Mouse (Mus musculus): ENCODE data around the gene Fgf3.
"Not testable (repeated sequence)": the region's sequence is repeated elsewhere in the genome, so short reads cannot be mapped to it uniquely, and the experiment has no call there.

Fgf3 gene

DNA sequence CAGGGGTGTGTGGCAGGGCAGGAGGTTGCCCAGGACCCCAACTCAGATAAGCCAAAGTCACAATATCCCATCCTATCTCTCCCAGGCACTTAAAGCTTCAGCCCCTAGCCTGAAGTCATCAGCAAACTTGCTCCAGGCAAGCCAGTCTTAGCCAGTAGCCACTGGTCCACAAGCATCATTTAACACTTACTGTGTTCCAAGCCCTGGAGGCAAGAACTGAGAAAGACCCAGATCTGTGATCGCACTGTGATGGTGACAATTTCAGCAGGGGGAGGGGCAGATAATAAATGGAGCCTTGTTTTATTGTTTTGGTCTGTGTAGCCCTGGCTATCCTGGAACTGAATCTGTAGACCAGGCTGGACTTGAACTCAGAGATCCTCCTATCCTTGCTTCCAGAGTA is 20.8 kb downstream of the Fgf3 start:
- no peak for DNase-seq

DNA sequence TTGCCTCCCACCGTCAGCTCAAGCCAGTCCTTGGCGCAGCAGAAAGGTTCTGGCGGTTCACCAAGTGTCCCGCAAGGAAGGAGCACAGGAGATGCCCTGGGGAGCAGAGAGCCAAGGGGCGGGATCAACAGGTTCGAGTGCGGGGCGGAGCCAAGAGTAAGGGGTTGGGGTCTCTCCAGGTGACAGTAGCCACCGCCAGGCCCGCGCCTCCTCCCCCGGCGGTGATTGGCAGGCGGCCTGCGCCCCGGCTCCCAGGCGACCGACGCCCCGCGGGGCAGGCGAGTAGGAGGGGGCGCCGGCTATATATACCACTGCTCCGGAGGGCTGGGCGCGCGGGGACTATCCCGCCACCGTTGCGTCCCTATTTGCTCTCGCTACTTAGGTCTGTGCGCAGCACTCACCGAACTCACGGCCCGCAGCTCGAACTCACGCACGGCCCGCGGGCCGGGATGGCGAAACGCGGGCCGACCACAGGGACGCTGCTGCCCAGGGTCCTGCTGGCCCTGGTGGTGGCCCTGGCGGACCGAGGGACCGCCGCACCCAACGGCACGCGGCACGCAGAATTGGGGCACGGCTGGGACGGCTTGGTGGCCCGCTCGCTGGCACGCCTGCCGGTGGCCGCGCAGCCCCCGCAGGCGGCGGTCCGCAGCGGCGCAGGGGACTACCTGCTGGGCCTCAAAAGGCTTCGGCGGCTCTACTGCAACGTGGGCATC is 23.3 kb downstream of the Fgf3 start:
- DNase-seq = no peak

- no peak for DNase-seq
Measured at GRCm38 (mm10) chr7:144861769-144862070, 23.8 kb downstream of the Fgf3 start.

DNA sequence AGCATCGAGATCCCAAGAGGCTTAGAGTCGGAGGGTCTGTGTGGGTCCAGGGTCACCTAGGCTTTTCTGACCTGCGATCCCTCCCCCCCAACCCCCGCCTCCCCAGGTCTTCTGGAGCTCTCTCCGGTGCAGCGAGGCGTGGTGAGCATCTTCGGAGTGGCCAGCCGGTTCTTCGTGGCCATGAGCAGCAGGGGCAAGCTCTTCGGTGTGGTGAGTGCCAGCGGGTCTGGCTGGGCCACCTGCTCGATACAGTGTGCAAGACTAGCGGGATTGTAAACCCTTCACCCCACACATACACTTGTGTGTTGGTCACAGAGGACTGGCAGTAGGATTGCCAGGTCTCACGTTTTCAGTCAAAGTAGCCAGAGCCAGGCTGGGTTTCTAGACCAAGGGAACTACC is 24.2 kb downstream of the Fgf3 start:
- DNase-seq = no peak

DNA sequence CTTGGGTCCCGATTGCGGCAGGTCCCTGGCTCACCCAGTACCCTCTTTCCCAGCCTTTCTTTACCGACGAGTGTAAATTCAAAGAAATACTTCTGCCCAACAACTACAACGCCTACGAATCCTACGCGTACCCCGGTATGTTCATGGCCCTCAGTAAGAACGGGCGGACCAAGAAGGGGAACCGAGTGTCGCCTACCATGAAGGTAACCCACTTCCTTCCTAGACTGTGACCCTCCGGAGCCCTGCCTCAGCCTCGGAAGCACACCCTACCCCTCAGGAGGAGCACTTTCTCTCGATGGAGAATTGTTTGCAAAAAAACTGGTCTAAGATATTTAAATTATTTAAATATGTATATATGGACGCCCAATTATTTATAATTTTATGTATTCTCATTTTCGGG is 24.8 kb downstream of the Fgf3 start:
- no peak for DNase-seq

- no peak for DNase-seq
Measured at GRCm38 (mm10) chr7:144863196-144863595, 25.3 kb downstream of the Fgf3 start.

GRCm38 (mm10) chr7:144864160-144864670 is 26.3 kb downstream of the Fgf3 start:
- no peak for DNase-seq

- no peak for DNase-seq
Measured at GRCm38 (mm10) chr7:144867161-144867560, 29.3 kb downstream of the Fgf3 start.

DNA sequence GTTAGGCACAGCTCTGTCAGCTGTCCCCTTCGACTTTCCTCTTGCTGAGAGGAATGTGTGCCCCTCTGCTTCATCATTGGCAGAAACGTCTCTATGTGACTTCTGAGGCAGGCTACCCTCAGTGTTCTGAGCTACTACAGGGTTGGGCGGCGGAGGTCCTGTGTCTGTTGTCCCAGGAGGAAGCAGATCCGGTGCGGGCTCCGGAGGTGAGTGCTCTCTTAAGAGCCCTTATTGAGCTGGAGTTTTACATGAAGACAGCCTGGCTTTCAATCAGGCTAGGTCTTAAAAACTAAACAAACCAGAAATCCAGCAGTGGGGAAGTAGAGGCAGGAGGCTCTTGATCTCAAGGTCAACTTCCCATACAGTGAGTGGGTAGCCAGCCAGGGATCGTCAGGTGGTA is 29.7 kb downstream of the Fgf3 start:
- DNase-seq = no peak

DNA sequence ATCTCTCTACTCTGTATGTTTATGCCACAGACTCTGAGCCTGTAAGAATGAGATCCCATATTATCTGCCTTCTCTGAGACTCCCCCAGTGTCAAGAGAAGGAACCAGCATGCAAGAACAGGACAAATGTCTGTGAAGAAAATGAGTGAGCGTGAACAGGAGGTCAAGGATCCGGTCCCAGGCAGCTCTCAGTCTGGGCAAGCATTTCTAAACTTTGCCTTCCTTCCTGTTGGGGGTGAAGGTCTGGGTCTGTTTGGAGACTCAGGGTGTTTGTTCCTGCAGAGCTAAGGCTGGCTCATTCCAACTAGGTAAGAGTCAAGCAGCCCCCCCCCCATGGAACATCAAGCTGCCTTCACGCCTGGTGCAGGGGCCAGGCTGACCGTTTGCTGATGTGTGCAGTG is 34.5 kb downstream of the Fgf3 start:
- no peak for DNase-seq

DNA sequence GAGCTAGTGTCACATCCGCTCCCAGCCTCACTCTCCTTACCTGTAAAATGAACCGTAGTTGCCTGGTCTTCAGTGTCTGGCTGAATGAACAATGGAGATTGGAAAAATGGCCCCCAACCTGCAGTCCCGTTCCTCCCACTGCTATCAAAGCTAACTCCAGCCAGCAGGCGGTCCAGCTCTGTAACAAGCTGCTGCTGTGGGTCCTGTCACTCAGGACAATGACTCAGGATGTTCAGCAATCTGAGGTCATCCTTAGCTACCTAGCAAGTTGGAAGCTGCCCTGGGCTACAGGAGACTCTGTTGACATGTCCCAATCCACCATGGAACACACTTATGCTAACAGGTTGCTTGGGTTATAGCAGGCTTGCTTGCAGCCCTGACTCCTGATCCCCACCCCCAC is 35.3 kb downstream of the Fgf3 start:
- no peak for DNase-seq

DNA sequence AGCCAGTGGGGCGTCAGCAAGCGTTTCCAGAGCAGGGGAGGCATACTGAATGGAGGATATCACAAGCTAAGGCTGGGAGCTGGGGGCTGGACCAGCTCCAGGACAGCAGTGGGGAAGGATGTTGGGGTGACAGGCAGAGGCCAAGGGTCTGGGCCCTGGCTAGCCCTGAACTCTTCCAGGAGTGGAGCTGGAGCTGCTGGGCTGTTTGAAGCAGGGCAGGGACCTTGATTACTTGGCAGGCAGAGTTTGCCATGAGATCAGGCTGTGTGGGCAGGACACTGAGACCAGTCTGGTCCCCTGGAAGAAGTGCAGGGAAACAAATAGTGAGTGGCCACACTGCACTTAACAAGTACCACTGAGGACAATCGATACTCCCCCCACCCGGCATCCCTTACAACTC is 36.3 kb downstream of the Fgf3 start:
- DNase-seq = no peak

DNA sequence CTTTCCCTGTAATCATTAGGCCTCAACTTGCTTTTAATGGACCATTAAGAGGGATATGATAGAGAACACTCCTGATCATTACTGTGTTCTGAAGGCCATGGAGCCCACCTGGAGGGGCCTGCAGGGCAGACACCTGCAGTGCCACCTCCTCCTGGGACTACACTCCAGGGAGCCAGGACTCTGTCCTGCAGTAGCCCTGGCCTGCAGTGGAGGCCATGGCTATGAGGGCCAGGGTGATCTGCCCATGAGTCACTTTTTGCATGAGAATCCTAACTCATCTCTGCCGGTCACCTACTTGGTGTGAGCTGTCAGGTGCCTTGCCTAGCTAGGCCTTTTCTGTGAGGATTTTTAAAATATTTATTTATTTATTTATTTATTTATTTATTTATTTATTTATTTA is 40.5 kb downstream of the Fgf3 start:
- no peak for DNase-seq

DNA sequence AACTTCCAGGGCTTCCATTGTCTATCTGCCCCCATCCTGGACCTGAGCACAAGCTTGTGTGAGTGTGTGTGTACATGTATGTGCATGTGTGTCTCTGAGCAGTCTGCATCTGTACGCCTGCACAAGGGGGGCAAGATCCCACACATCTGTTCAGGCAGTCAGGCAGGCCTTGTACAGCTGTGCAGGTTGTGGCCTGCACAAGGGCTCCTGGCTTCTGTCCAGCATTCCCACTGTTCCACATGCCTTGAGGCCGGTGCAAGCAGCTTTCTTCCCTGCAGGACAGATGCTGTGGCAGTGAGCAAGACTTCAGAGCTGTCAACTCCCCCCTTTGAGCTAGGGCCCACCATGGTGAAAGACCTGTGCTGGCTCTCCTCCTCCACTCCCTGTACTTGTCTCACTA is 45.2 kb downstream of the Fgf3 start:
- no peak for DNase-seq

GRCm38 (mm10) chr7:144887672-144888071 is 49.8 kb downstream of the Fgf3 start:
- no peak for DNase-seq

GRCm38 (mm10) chr7:144888564-144889299 is 50.8 kb downstream of the Fgf3 start:
- no peak for DNase-seq

GRCm38 (mm10) chr7:144890661-144891060 is 52.8 kb downstream of the Fgf3 start:
- DNase-seq = not testable (repeated sequence)

DNA sequence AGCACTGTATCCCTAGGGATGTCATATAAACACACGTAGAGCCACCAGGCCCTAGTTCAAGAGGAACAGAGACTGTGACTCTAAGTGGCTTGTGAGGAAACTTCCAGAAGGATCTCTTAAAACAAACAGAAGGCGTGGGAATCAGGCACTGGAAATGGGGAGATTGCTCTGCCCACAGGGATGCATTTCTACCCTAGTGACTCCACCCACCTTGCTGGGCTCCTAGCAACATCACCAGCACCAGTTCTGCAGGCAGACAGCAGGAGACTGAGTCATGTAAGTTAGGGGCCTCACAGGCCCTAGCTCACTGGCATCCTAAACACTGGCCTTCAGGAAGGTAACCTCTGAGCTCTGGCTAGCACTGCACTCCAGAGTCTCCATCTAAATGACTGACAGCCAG is 54.0 kb downstream of the Fgf3 start:
- DNase-seq = peak; percentile 60

DNA sequence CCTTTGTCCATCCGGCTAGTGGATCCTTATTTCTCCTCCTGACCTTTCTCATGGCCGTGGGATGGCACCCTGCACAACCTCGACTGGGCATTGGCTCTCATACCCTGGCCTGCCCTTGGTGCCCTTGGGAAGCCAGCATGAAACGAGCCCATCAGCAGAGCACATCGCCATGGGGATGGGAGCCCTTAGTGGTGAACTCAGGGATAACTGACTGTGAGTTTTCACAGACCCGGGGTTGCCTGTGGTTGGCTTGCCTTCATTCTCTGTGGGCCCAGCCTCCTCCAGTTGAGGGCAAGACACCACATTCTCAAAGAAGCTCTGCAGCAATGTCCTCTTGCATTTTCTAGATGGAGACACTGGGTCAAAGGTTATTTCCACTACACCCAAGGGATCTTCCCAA is 54.4 kb downstream of the Fgf3 start:
- no peak for DNase-seq
